Mouse (Mus musculus): Measurements from ENCODE around the gene Prkaca.

Gene Prkaca

GRCm38 (mm10) chr8:83972150-83973120 lies at the start of gene Prkaca:
Gene Prkaca (plus strand): TSS chr8:83972993.
- DNase-seq, result peak; percentile 96

DNA sequence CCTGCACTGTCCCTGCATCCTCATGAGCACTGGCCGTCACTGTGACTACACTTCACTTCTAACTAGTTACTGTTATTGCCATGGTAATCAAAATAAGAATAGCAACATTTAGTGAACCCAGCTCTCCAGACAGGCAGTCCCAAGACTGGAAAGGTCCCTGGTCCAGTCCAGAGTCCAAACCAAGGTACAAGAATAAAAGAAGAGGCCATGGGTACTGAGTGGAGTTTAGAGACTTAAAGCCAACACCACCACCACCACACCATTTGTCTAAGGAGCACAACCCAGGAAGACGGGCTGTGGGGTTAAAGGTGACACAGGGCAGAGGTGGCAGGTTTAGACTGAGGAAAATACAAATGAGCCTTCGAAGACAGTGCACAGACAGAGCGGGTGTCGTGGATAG lies 48.2 kb upstream of the Prkaca start:
- no peak for DNase-seq

DNA sequence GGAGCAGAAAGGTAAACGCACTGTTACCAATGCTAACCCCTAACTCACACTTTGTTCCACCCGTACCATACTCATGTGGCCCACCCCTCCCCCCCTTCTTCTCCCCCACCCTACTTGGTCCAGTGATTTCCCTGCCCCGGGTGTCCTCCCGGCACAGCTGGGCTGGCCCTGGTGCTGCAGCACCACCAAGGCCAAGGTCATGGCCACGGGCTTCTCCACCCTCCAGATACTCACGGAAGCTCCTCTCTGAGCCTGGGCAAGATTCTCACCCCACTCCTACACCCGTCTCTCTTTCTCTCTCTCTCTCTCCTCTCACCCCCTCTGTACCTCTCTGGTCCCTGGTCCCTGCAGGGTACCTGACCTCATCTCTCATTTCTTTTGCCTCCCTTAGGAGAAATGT lies 46.5 kb upstream of the Prkaca start:
- DNase-seq, result no peak

- no peak for DNase-seq
Measured at GRCm38 (mm10) chr8:83934222-83934621, 38.6 kb upstream of the Prkaca start.

DNA sequence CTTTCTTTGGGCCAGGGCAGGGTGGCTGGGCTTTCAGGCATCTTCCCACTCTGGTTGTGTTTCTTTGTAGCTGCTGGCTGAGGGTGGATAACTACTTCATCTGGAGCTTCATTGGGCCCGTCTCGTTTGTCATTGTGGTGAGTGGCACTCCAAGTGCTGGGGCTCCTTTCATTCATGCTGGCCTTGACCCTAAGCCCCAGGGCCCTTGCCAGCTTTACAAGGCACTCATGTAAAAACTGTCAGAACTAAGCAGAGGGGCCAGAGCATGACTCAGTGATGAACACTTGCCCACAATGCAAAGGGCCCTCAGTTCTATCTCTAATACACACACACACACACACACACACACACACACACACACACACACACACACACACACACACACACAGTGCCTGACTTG lies 37.8 kb upstream of the Prkaca start:
- DNase-seq, result no peak

DNA sequence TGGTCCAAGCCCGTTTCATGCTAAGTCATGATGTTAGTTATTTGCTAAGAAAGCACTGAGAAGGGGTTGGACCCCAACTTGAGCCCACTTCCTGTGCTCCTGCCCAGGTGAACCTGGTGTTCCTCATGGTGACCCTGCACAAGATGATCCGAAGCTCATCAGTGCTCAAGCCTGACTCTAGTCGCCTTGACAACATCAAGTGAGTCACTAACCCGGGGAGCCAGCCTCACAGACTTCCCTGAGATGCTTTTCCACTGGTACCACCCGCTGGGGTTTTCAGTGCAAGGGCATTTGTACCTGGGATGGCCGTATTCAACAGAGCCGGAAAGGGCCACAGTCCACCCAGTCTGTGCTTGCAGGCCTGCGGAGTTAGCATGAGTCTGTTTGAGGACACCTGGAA lies 37.4 kb upstream of the Prkaca start:
- DNase-seq, result no peak

DNA sequence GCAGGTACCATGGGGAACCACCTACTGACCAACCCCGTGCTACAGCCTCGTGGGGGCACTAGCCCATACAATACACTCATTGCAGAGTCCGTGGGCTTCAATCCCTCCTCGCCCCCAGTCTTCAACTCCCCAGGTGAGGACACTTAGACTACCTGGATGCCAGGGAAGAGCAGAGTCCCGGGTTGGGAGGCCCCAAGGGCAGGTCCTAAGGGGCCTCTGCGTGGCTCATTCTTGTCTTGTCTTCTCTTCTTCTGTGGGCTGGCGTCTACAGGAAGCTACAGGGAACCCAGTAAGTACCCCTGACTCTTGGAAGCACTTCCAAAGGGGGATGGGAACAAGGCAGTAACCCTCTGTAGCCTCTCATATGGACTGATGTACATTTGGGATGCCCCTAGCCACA lies 35.1 kb upstream of the Prkaca start:
- DNase-seq, result no peak

DNA sequence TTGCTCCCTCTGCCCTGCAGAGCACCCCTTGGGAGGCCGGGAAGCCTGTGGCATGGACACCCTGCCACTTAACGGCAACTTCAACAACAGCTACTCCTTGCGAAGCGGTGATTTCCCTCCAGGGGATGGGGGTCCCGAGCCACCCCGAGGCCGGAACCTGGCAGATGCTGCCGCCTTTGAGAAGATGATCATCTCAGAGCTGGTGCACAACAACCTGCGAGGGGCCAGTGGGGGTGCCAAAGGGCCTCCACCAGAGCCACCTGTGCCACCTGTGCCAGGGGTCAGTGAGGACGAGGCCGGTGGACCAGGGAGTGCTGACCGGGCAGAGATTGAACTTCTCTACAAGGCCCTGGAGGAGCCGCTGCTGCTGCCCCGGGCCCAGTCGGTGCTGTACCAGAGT lies 34.5 kb upstream of the Prkaca start:
- DNase-seq, result no peak

- no peak for DNase-seq
Measured at GRCm38 (mm10) chr8:83941066-83941677, 31.6 kb upstream of the Prkaca start.

DNA sequence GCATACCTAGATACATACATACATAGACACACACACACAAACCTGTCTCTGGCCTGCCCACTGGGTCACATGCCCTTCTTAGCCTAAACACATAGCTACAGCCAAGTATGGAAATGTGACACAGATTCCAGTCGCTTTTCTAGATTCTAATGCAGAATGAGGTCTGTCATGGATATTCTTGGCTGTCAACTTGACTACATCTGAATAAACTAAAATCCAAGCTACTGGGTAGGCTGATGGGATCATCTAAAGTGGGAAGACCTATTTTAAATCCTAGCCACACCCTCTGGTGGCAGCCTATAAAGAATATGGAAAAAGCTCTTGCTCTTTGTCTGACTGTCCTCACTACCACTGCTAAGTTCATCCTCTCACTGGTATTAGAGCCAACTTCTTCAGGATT lies 30.3 kb upstream of the Prkaca start:
- DNase-seq, result no peak

GRCm38 (mm10) chr8:83945540-83945939 lies 27.3 kb upstream of the Prkaca start:
- no peak for DNase-seq

GRCm38 (mm10) chr8:83954749-83955105 lies 18.1 kb upstream of the Prkaca start:
- no peak for DNase-seq

- DNase-seq, result peak; percentile 98
Measured at GRCm38 (mm10) chr8:83955106-83955957, 17.5 kb upstream of the Prkaca start, which contains the start of the genes Gm10644 and Asf1b. Gene Gm10644 (minus strand): TSS chr8:83955205. Gene Asf1b (plus strand): TSS chr8:83955507.

DNA sequence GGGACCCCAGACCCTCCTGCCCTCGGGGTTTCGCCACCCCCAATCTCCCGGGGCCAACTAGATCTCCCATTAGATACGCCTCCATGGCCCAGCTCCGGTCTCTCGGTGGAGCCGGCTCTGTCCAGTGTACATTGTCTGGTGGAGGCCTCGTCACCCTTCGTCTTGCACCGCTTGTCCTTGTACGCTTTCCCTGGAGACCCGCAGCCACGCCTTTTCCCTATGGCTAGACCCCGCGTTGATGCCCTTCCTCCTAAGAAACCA lies 16.9 kb upstream of the Prkaca start:
- no peak for DNase-seq

GRCm38 (mm10) chr8:83956789-83957188 lies 16.0 kb upstream of the Prkaca start:
- DNase-seq, result no peak

DNA sequence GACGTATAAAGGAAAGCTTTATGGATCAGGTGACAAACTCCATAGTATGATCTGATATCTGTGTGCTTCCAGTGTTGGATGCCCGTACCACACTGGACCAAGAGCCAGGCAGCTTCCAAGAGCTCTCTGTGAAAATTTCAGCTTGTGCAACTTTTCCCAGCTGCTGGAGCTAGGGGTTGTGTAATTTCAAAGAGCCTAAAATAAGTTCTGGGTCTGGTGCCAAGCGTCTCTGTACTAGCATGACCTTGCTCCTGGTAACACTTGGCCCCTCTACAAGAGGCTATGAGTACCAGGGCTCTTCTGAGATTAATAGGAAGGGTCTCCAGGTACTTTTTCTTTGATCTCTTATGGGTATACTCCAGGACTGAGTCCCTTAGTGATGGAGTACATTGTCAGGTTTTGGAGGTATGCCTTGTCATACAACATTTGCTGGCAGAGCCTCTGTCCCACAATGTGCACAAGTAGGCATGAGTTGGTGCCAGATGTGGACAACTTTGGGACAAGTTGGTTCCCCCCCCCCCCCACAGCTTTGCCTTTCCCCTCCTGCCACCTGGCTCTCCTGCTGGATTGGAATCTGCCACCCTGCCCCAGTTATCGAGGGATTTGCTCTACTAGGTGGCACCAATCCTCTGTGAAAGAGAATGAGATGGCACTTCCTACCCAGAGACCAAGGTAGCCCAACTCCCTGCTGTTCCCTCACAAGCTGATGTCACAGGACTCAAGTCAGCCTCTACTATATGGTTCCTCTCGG lies 8.6 kb upstream of the Prkaca start:
- peak; percentile 79 for DNase-seq

DNA sequence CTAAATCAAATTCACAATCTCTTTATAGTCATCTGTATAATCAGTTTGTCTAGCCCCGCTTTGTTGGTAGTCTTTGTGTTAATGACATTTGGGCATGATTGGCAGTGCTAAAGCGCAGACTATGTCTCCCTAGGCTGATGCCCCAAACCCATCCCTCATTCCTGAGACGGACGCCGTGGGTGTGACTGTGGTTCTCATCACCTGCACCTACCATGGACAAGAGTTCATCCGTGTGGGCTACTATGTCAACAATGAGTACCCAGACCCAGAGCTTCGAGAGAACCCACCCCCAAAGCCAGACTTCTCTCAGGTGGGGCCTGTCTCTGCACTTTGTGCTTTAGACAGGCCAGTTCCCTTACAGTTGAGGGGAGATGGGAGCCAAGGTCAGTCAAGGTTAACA lies 5.1 kb upstream of the Prkaca start:
- DNase-seq, result no peak

- DNase-seq, result no peak
Measured at GRCm38 (mm10) chr8:83971121-83971520, 1.7 kb upstream of the Prkaca start.

DNA sequence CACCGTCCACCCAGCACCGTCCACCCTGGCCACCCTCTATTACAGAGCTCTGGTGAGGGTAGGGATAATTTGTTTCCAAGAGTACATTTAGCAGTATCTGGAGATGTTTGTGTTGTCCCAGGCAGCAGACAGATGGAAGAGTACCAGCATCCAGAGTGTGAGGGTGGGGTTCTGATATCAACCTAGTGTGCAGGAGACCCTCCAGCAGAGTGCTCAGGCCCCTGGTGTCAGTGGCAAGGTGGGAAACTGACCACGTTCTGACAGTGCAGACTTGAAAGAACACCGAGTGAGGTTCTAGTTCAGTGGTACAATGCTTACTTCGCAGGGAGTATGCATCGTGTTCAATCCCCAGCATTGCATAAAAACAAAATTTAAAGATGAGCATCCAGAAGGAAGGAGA lies 1.1 kb upstream of the Prkaca start:
- no peak for DNase-seq

- DNase-seq, result peak; percentile 14
Measured at GRCm38 (mm10) chr8:83973161-83974031, 603 bp downstream of the Prkaca start.

- DNase-seq, result peak; percentile 33
Measured at GRCm38 (mm10) chr8:83974521-83974920, 1.7 kb downstream of the Prkaca start.

- DNase-seq, result peak; percentile 20
Measured at GRCm38 (mm10) chr8:83976101-83976630, 3.4 kb downstream of the Prkaca start.
